Mouse (Mus musculus) G1E (cell line): ENCODE results near the gene Gm6583.

Experiments
- CTCF ChIP-seq: IDR thresholded peaks from 2 replicates; pipeline ENCODE4 v1.5.1; 2012; ENCODE audit warnings: low read depth, low read length, inconsistent platforms, mixed read lengths
- GATA1 ChIP-seq: IDR thresholded peaks from 2 replicates; pipeline ENCODE4 v1.6.1; 2012; ENCODE audit warnings: borderline replicate concordance, low read length, inconsistent platforms, mixed read lengths
- TAL1 ChIP-seq: conservative IDR thresholded peaks from 2 replicates; pipeline ENCODE4 v1.6.1; 2012; ENCODE audit warnings: low read depth, low read length, inconsistent platforms, mixed read lengths

DNA sequence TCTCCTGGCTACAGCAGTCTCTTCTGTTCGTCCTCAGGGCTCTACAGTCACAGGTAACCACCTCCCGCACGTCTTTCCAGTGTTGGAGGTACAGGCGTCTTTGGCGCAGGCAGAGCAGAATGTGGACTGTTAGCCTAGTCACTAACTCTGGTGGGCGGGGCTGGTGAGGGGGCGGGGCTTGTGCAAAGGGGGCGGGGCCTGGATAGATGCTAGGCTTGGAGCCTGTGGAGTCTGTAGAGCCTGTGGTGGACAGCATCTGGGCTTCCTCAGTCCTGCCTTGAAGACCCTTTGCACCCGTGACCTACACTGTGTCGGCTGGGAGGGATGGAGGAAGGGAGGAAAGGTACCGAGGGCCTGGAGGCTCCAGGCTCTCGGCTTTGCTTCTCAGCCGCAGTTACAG, at the start of gene Gm6583:
- TF ChIP-seq CTCF: no peak
- TF ChIP-seq GATA1: no peak
- no peak for TF ChIP-seq TAL1
